Mouse (Mus musculus) heart, postnatal 14 days (tissue): ENCODE data around the gene Ppm1e. TPM values are rescaled to one million over a fixed set of nuclear protein-coding genes. Genes with fewer than 3 reads are reported as not detected.

Experiments
- DNase-seq, 2 experiments: peaks; one replicate each; pipeline ENCODE4 v3.0.0; 2021 to 2022
- intact Hi-C: fragments of 180-260 bp; cut with DNase I; formaldehyde crosslinking; loops from one replicate; pipeline ENCODE4 v1.15.1; 2025
- long read RNA-seq, 2 experiments: library from polyadenylated mRNA; stranded (forward); transcript quantifications; one replicate each; pipeline ENCODE4 v2.0.0; 2021
- total RNA-seq, 2 experiments: library from RNA; stranded (reverse); gene quantifications; 2 replicates each; pipeline ENCODE4 v1.2.3; 2021

Gene Ppm1e
- 10 to 100 TPM; 12.0 to 14.7 TPM for total RNA-seq
- long read RNA-seq, experiment 1, full-length matches to known transcripts, result 2 of 6 reads
- long read RNA-seq, experiment 1, partial matches to known transcripts, result 1 of 6 reads
- long read RNA-seq, experiment 1, other reads (novel, unspliced or antisense), result 3 of 6 reads
- long read RNA-seq, experiment 2, full-length matches to known transcripts, result 4 of 8 reads
- long read RNA-seq, experiment 2, partial matches to known transcripts, result 1 of 8 reads
- long read RNA-seq, experiment 2, other reads (novel, unspliced or antisense), result 3 of 8 reads

DNA sequence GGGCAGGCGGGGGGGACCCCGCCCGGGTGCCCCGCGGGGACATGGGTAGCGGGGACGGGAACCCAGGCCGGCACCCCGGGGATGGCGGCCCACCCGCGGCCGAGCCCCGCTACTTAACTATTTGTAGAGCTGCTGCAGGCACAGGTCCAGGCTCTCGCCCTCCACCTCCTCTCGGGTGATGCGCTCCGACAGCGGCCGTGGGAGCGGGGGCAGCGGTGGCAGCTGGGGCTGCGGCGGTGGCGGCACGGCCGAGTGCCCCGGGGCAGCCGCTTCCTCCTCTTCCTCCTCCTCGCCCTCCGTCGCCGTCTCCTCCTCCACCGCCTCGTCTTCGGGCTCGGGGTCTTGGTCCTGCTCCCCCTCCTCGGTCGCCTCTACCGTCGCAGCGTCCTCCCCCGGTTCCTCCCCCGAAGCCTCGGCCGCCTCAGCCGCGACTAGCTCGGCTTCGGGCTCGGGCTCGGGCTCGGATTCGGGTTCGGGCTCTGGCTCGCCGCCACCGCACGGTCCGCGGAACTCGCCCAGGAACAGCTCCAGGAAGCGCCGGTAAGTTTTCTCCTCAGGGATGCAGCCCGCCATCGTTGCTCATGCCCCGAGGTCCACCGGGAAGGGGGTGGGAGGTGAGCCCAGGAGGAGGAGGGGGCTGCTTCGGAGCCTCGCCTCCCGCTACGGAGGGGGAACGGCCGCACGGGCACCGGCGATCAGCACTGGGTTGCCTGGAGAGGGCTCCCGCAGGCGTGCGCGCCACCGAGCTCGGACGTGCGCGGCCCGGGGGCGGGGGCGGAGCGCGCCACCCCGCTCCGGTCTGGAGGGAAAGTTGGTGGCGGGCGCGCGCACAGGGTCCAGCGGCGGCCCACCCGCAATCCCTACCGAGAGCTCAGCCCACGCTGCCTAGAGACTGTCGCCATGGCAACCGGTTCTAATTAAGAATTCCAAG, at the start of gene Ppm1e:
TSS of gene Ppm1e (minus strand) at position 693 of the 931 bp plus-strand sequence.
- intact Hi-C loops, result loop anchor here (5.0 kb wide), 1 partner anchor 111 kb away; no protein-coding TSS in a partner anchor
- DNase-seq, result peak; percentile 78 to 79

DNA sequence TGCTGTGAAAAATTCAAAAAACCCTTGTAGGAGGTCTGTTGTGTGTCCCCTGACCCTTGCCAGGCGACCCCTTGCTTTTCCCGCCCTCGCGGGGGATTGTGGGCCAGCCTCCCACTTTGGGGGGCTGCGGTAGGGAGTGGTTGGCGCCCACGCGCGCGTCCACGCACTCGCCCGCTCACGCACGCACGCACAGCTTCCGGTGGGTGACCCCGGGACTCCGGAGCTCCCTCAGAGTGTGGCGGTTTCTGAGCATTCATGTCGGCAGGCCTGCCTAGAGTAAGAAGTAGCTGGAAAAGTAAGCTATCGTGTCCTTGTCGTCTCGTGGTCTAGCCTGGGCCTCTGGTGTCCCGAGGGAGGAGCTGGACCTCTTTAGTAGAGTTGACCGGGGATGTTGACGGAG, 46.1 kb upstream of the Ppm1e start, which contains the start of the genes Rad51c and Tex14:
TSS of gene Rad51c (minus strand) at position 79 of the 400 bp plus-strand sequence.
TSS of gene Tex14 (plus strand) at position 190 of the 400 bp plus-strand sequence.
- DNase-seq, result peak in 1 of 2 experiments; percentile 21
- intact Hi-C loops, result no loop called here

DNA sequence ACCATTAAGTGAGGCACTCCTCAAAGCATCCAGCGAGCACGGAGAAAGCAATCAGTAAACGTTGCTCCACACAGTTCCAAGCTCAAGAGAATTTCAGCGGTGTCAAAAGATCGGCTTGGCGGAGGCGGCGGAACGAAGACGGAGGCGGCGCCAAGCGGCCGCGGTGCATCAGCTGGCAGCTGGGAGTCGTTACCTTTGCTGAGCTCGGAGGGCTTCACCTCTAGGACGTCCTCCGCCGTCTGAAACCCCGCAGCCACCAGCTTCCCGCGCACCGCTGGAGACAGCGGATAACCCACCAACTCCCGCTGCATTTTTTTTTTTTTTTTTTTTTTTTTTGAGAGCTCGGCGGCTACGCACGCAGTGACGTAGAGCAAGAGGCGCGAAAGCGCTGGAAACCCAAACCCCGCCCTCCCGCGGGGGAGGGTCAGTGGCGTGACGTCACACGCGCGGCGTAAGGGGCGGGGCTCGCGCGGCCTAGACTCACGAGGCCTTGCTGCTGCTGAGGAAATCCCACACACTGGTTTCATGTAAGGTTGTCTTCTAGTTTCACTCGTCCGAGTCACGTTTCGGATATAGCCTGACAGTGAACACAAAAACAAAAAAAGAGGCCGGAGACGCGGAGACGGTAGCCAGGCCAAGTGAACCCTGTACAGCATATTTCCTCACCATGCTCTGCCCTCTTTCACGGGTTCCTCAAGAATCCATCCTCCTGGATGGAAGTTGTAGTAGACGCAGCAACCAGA, 45.5 kb upstream of the Ppm1e start:
- DNase-seq, result peak; percentile 97 to 99
- intact Hi-C loops, result no loop called here

DNA sequence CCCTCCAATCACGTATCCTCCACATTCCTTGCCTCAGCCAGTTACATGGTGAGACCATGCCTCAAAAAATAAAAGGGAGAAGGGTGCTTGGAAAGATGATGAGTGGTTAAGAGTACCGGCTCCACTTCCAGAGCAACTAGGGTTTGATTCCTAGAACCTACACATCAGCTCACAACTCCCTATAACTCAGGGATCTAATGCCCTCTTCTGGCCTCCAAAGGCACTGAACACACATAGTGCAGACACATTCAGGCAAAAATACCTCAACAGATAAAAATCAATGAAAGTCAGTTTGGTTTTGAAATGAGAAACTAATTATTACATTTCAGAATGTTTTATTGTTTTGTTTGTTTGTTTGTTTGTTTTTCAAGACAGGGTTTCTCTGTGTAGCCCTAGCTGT, 39.6 kb upstream of the Ppm1e start:
- intact Hi-C loops, result no loop called here
- DNase-seq, result no peak

DNA sequence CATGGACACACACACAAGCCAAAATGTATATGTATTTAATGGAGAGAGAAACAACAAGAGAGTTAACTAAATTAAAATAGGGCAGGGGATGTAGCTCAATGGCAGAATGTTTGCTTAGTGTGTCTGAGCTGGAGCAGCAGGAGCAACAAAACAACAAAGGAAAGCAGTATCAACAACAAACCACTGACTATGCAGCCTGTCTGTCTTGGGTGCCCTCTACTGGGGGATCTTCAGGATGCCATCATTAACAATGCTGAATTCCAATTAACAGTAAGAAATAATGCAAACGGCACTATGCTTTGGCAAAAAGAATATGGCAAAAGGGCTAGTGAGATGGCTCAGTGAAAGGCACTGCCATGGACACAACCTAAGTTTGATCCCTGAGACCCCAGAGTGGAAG, 35.0 kb upstream of the Ppm1e start:
- DNase-seq, result peak; percentile 19 to 55
- intact Hi-C loops, result loop anchor here (1.0 kb wide), 1 partner anchor 180 kb away; no protein-coding TSS in a partner anchor

DNA sequence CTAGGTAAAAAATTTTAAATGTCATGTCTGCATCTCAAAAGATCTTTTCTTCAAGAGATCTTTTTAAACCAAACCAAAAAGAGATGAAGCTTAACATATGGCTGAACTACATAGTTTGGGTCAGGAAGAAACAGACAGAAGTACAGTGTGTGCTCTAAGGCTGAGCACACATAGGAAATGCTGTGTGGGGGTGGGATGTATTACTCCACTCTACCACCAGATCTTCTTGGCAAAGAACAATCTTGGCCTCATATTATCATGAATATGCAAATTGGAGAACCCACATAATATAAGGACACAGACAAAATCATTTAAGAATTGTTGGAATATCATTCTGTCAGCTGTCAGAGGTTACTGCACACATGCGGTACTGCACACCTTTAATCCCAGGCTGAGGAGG, 26.9 kb upstream of the Ppm1e start:
- intact Hi-C loops, result no loop called here
- no peak for DNase-seq

DNA sequence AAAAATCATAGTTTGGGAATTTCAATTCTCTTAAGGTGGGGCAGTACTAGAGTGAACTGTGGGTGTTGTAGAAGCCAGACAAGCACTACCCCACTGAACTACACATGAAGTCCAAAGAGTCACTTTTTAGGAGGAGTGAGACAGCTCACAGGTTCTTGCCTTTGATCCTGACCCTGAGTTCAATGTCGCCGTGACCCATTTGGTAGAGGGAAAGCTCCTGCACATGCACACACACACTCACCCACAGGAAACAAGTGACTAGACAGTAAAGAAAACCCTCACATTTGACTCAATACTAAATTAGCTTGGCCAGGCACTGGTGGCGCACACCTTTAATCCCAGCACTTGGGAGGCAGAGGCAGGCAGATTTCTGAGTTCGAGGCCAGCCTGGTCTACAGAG, 25.7 kb upstream of the Ppm1e start:
- intact Hi-C loops, result no loop called here

DNA sequence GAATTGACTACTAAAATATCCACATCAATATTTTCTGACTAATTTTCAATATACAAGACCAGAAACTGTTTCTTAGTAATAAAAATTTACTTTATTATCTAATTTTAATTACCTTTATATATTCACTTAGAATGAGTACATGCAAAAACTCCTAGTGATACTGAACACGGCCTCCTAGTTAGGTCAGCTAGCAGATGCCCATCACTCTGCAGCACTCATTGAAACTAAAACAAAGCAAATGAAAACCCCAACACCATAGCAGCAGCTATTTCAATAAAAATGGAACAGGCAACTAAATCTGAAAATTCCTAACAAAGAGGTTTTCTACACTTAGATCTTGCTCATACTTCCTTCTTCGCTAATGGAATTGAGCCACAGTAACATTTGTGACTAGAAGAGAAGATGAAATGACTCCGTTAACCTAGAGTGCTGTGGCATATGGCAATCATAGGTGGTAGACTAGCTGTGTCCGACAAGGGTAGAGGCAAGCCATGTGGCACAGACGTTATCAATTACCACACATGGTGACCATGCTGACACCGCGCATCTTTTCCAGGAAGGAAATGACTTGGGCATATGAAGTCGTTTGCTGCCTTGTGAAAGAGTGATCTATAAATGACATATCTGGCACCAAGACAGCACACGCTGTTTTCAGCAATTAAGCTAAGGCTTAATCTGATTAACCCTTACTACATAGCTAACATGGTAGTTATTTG, 9.2 kb upstream of the Ppm1e start:
- intact Hi-C loops, result no loop called here
- no peak for DNase-seq

More for the DNA sequence above, 25.7 kb upstream of the Ppm1e start:
- DNase-seq, result no peak

DNA sequence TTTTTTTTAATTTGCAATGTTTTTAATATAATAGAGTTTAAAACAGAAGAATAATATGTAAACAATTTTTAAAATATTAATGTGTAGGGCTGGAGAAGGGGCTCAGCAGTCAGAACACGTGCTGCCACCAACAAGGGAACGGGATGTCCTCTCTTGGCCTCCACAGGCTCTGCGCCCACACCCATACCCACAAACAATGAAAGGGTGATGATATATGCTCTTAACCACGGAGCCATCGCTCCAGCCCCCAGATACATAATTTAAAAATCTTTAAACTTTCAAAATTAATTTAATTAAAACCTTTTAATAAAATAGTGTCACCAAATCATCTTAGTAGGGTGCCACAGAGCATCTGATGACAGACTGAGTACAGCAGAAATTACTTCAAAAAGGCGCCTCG, 8.2 kb upstream of the Ppm1e start:
- DNase-seq, result no peak

DNA sequence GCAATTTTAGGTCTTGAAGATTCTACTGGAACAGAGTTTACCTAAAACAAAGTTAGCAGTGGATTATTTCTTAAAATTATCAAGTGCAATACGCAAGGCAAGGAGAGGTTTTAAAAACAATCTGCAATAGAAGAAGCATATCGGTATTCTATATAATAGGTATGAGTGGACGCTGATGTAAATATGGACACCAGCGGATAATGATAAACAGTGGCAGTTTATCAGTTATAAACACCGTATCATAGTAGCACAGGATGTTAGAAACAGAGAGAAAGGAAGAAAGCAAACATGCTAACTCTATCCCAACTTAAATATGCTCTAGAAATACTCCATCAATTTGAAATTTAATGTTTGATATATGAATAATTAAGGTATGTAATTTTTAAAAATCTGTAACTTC, 6.3 kb upstream of the Ppm1e start:
- DNase-seq, result no peak
- intact Hi-C loops, result no loop called here

More for the DNA sequence above, 8.2 kb upstream of the Ppm1e start:
- intact Hi-C loops, result no loop called here

DNA sequence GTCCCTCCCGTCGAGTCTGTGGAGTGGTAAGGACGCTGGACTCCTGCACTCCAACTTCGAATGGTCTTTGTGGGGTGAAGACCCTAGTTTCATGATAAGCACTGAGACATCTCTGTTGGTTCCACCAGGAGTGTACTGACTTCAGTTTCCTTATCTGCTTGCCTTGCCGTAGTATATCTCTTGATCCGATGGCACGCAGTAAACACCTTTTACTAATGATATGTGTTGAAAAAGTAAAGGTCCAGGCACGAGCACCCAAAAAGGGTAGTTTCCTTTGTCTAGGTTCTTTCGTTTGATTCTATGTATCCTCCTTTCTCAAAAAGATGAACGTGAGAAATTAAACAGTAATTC, 414 bp upstream of the Ppm1e start:
- intact Hi-C loops, result loop anchor here (5.0 kb wide), 1 partner anchor 112 kb away; no protein-coding TSS in a partner anchor
- DNase-seq, result no peak

DNA sequence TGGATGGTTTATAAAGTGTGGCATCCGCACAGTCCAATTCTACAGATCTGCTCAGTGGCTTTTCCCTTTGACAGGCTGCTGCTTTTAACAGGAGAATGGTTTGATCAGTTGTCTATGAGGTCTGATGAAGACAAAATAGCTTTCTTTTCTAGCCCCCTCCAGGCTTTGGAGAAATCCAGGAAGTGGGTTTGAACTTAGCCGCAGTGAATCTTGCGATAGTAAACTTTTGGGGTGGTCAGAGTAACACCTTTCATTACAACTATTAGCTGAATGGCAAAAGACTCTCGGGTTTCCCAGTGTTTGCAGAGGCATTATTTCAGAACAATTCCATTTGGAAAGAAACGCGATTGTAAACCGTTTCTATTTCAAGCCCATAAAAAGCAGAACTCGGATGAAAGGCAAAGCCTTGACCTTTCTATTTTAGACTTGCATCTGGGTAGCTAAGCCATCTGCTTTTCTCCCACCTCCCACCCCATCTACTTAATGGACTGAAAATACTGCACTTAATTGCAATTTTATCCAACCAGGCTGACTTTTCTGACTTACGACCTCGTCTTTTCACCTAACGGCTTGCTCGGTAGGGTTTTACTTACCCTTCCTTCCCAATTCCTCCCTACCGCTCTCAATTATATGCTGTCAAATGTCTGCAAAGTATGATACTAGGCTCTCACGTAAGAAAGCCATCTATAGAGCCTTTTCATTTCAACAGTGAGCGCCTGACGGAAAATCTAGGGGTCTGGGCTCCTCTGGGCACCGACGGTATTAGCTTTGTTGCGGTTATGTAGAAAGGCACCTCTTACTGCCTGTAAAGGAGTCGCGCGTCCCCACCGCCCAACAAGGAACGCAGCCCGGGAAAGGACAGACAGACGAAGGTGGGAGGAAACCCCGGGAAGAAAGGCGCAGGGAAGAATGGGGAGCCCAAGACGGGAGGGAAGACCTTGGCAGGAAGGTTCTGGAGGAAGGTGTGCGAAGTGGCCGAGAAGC, 1.2 kb downstream of the Ppm1e start:
- intact Hi-C loops, result loop anchor here (5.0 kb wide), 1 partner anchor 110 kb away; no protein-coding TSS in a partner anchor
- peak in 1 of 2 experiments; percentile 19 for DNase-seq

DNA sequence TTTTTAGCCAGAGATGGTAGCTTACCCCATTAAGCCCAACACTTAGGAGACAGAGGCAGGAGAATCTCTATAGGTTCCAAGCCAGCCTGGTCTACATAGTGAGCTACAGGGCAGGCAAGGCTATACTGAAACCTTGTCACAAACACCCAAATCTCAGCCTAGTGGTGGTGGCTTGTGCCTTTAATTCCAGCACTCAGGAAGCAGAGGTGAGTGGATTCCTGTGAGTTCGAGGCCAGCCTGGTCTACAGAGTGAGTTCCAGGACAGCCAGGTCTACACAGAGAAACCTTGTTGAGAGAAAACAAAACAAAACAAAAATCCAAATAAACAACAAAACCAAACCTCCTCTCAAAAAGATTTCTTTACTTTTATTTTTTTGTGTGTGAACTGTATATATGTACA, 4.0 kb downstream of the Ppm1e start:
- DNase-seq, result no peak
- intact Hi-C loops, result loop anchor here (5.0 kb wide), 1 partner anchor 108 kb away; no protein-coding TSS in a partner anchor

DNA sequence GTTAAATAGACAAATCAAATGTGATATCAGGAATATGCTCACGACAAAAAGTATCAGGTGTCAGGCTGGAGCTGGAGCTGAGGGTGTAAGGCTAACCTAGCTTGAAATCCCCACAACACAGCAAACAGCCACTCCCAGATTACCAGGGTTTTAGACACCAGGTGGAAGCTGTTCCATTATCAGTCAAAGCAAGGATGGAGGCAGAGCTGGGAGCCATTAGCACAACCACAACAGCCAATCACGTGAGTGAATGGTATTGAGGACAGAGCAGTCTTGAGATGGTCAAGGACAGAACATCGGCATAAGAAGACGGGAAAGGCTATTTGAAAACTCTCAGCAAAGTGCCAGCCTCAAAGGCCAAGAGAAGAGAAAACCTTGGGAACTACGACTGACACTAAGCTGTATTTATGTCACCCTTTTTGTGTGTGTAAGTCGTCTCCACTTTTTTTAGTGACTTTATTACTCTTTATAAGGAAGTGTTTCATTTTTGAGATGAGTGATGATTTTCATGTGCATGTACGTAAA, 5.1 kb downstream of the Ppm1e start:
- DNase-seq, result no peak
- intact Hi-C loops, result no loop called here

DNA sequence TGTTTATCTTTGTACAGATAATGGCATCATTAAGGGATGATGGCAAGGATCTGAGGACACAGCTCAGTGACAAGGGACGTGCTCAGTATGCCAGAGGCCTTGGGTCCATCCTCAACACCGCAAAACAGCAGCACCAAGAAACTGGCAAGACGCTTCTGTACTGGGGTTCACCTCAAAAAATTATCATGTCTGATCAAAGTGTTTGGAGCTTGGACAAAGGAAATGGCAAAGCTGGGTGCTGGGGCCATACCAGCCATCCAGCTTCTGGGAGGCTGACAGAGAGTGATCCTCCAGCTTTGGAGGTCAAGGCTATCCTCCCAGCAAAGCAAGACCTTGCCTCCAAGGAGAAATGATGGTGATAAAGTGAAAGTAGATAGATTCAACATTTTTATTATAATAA, 32.4 kb downstream of the Ppm1e start:
- intact Hi-C loops, result no loop called here
- no peak for DNase-seq

DNA sequence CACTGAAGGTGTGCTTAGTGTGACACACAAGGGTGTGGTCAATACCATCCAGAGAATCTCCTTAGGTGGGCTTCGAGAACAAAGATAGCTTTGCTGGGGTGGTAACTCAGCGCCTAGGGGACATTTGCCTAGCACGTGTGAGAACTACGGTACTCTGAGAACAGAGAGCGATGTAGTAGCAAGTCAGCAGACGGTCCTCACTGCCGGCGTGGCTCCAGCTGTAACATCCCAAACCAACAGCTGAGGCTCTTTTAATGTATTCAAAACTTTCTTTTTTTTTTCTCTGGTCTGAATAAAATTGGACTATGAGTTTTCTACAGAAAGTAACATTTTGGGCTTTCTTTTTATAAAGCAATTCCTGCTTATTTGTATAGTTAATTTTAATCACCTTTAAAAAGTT, 36.3 kb downstream of the Ppm1e start:
- DNase-seq, result no peak
- intact Hi-C loops, result loop anchor here (5.0 kb wide), 1 partner anchor 90 kb away; no protein-coding TSS in a partner anchor

DNA sequence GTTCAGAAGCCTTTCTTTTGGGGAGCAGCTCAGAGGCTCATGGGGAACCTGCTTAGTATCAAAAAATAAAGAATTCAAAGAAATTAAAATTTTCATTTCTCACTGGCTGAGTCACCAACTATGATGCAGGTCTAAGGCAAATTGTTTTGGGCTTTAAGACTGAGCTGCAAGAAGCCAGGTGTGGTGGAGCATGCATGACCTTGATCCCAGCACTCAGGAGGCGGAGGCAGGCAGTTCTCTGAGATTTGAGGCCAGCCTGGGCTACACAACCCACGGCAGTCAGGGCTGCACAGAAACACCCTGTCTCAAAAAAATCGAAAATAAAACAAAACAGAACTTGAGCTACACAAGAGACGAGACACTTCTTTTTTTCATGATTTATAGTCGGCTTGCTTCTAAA, 38.8 kb downstream of the Ppm1e start:
- intact Hi-C loops, result loop anchor here (5.0 kb wide), 1 partner anchor 88 kb away; no protein-coding TSS in a partner anchor

DNA sequence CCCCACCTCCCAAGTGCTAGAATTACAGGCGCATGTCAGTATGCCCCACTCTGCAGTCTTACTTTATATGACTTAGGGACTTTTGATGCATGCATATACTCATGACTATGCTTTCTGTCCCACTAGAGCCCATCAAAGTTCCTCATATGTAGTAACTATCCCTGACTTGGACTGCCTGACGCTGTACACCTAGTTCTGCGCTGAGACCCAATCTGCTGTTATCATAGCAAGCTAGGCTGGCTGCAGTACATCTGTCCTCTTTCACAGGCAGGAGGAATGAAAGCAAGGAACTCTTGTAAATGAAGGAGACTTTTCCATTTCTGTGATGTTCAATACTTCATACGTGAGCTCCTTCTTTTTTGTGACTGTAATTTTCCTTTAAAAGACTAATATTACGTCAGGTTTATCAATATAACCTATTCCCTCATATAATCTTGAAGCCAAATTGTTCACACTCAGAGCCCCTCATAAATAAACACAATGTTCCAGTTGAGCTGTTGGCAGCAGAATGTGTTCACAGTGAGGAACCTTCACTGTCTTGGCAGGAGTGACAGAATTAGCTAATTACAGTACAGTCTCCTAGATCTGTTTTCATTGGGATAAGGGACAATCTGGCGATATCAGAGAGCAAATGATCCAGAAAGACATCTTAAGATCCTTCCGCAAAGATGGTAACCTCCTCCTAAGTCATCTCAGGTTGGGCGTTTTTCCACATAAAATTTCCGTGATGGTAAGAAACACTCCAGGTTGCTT, 39.7 kb downstream of the Ppm1e start:
- no peak for DNase-seq
- intact Hi-C loops, result no loop called here

More for the DNA sequence above, 38.8 kb downstream of the Ppm1e start:
- no peak for DNase-seq
